Mouse (Mus musculus) left cerebral cortex, adult 9 months (tissue): ENCODE results near the gene Cd180.

Source experiments
- DNase-seq, 2 experiments: peaks; one replicate each; pipeline ENCODE4 v3.0.0; 2022; ENCODE audit warnings: low spot score in 2 of 2

Cd180 gene

GRCm38 (mm10) chr13:102693341-102693801 lies at the start of gene Cd180:
Gene Cd180, plus strand, starts transcription at chr13:102693558.
- DNase-seq: peak in 1 of 2 experiments; percentile 26

- no peak for DNase-seq
These were observed 49.0 kb upstream of the Cd180 start for GRCm38 (mm10) chr13:102644344-102644743.

GRCm38 (mm10) chr13:102644789-102645551 lies 48.4 kb upstream of the Cd180 start:
- DNase-seq: peak; percentile 60 to 91

GRCm38 (mm10) chr13:102646271-102646771 lies 47.0 kb upstream of the Cd180 start:
- no peak for DNase-seq

- no peak for DNase-seq
These were observed 45.8 kb upstream of the Cd180 start for GRCm38 (mm10) chr13:102647511-102647910.

GRCm38 (mm10) chr13:102652303-102652889 lies 41.0 kb upstream of the Cd180 start:
- no peak for DNase-seq

- DNase-seq: no peak
These were observed 38.2 kb upstream of the Cd180 start for GRCm38 (mm10) chr13:102655071-102655570.

- no peak for DNase-seq
These were observed 37.1 kb upstream of the Cd180 start for GRCm38 (mm10) chr13:102656153-102656690.

- no peak for DNase-seq
These were observed 35.0 kb upstream of the Cd180 start for GRCm38 (mm10) chr13:102658223-102658839.

- DNase-seq: no peak
These were observed 29.3 kb upstream of the Cd180 start for GRCm38 (mm10) chr13:102664041-102664440.

GRCm38 (mm10) chr13:102664843-102665587 lies 28.3 kb upstream of the Cd180 start:
- DNase-seq: peak in 1 of 2 experiments; percentile 64

- no peak for DNase-seq
These were observed 27.6 kb upstream of the Cd180 start for GRCm38 (mm10) chr13:102665588-102666232.

GRCm38 (mm10) chr13:102666233-102666614 lies 27.1 kb upstream of the Cd180 start:
- no peak for DNase-seq

GRCm38 (mm10) chr13:102666731-102667130 lies 26.6 kb upstream of the Cd180 start:
- no peak for DNase-seq

- DNase-seq: no peak
These were observed 26.0 kb upstream of the Cd180 start for GRCm38 (mm10) chr13:102667401-102667800.

GRCm38 (mm10) chr13:102667842-102668241 lies 25.5 kb upstream of the Cd180 start:
- DNase-seq: no peak

GRCm38 (mm10) chr13:102668933-102669332 lies 24.4 kb upstream of the Cd180 start:
- no peak for DNase-seq

- DNase-seq: no peak
These were observed 23.7 kb upstream of the Cd180 start for GRCm38 (mm10) chr13:102669522-102670256.

- DNase-seq: no peak
These were observed 22.9 kb upstream of the Cd180 start for GRCm38 (mm10) chr13:102670503-102670902.

- no peak for DNase-seq
These were observed 19.3 kb upstream of the Cd180 start for GRCm38 (mm10) chr13:102674083-102674482.
